Mouse (Mus musculus) layer of hippocampus, postnatal 14 days (tissue): ENCODE data around the gene Csn1s2b. TPM values are rescaled to one million over a fixed set of nuclear protein-coding genes. Genes with fewer than 3 reads are reported as not detected.
"Not testable (repeated sequence)": the region's sequence is repeated elsewhere in the genome, so short reads cannot be mapped to it uniquely, and the experiment has no call there.

Experiments used
- DNase-seq, 2 experiments: peaks; one replicate each; pipeline ENCODE4 v3.0.0; 2021 to 2022; ENCODE audit warnings: low spot score in 2 of 2, mixed read lengths in 1 of 2
- long read RNA-seq, 2 experiments: library from polyadenylated mRNA; stranded (forward); transcript quantifications; one replicate each; pipeline ENCODE4 v2.0.0; 2021
- total RNA-seq, 2 experiments: library from RNA; stranded (reverse); gene quantifications; 2 replicates each; pipeline ENCODE4 v1.2.3; 2021

Csn1s2b gene
- not detected for total RNA-seq
- long read RNA-seq, experiment 1 = 0 reads
- long read RNA-seq, experiment 2 = 0 reads

GRCm38 (mm10) chr5:87807782-87808181, at the start of gene Csn1s2b:
Csn1s2b (plus strand) TSS chr5:87808082.
- DNase-seq = no peak

- DNase-seq = no peak
Measured at GRCm38 (mm10) chr5:87764546-87764945, 43.3 kb upstream of the Csn1s2b start.

- not testable (repeated sequence) for DNase-seq
Measured at GRCm38 (mm10) chr5:87772151-87772550, 35.7 kb upstream of the Csn1s2b start.

- no peak for DNase-seq
Measured at GRCm38 (mm10) chr5:87774267-87774666, 33.6 kb upstream of the Csn1s2b start, which contains the start of gene Csn1s2a. Csn1s2a (plus strand) TSS chr5:87774567.

GRCm38 (mm10) chr5:87782731-87783130, 25.2 kb upstream of the Csn1s2b start:
- DNase-seq = peak in 1 of 2 experiments; percentile 4

- DNase-seq = no peak
Measured at GRCm38 (mm10) chr5:87809253-87809652, 1.4 kb downstream of the Csn1s2b start.

GRCm38 (mm10) chr5:87825386-87825785, 17.5 kb downstream of the Csn1s2b start, which contains the start of gene Prr27:
Prr27 (plus strand) TSS chr5:87825686.
- DNase-seq = no peak

- DNase-seq = no peak
Measured at GRCm38 (mm10) chr5:87855136-87855716, 47.3 kb downstream of the Csn1s2b start.

- DNase-seq = no peak
Measured at GRCm38 (mm10) chr5:87870084-87870483, 62.2 kb downstream of the Csn1s2b start.

- no peak for DNase-seq
Measured at GRCm38 (mm10) chr5:87871423-87871822, 63.5 kb downstream of the Csn1s2b start.

Other genes starting within 250 kb of the Csn1s2b start
- gene Sult1d1, start 239.1 kb upstream of the Csn1s2b start, total RNA-seq = not detected
- gene Sult1e1, start 216.5 kb upstream of the Csn1s2b start, total RNA-seq = not detected
- gene Csn1s1, start 141.9 kb upstream of the Csn1s2b start, total RNA-seq = not detected
- not detected for gene Csn2, start 108.5 kb upstream of the Csn1s2b start, total RNA-seq
- gene Csn1s2a, start 33.5 kb upstream of the Csn1s2b start, total RNA-seq = not detected
- not detected for gene Prr27, start 17.6 kb downstream of the Csn1s2b start, total RNA-seq
- not detected for gene Odam, start 76.9 kb downstream of the Csn1s2b start, total RNA-seq
- gene Csn3, start 117.5 kb downstream of the Csn1s2b start, total RNA-seq = not detected
- gene 2310003L06Rik, start 161.4 kb downstream of the Csn1s2b start, total RNA-seq = not detected
- not detected for gene Gm28434, start 161.4 kb downstream of the Csn1s2b start, total RNA-seq
- gene Cabs1, start 171.4 kb downstream of the Csn1s2b start, total RNA-seq = not detected
- gene Smr3a, start 194.5 kb downstream of the Csn1s2b start, total RNA-seq = not detected